Mouse (Mus musculus) cerebellum, adult 9-10 months (tissue): ENCODE measurements around the gene Ffar4.

Experiments
- DNase-seq: peaks from one replicate; pipeline ENCODE4 v3.0.0; 2022

The Ffar4 gene

DNA sequence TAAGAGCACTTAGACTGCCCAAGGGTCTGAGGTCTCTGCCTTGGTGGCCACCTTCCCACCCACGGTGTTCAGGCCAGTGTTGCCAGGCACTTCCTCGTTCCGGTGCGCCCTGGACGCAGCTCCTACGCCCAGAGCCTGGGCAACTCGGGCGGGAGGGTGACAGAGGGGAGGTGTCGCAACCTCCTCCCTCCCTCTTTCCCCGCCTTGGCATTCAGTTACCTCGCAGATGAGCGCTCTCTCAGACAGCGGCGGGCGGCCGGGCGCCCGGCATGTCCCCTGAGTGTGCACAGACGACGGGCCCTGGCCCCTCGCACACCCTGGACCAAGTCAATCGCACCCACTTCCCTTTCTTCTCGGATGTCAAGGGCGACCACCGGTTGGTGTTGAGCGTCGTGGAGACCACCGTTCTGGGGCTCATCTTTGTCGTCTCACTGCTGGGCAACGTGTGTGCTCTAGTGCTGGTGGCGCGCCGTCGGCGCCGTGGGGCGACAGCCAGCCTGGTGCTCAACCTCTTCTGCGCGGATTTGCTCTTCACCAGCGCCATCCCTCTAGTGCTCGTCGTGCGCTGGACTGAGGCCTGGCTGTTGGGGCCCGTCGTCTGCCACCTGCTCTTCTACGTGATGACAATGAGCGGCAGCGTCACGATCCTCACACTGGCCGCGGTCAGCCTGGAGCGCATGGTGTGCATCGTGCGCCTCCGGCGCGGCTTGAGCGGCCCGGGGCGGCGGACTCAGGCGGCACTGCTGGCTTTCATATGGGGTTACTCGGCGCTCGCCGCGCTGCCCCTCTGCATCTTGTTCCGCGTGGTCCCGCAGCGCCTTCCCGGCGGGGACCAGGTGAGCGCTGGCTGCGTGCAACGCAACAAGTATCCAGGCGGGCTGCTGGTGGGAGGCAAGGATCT lies at the start of gene Ffar4:
Ffar4 (plus strand) TSS at position 214 of the 901 bp plus-strand sequence.
- no peak for DNase-seq

DNA sequence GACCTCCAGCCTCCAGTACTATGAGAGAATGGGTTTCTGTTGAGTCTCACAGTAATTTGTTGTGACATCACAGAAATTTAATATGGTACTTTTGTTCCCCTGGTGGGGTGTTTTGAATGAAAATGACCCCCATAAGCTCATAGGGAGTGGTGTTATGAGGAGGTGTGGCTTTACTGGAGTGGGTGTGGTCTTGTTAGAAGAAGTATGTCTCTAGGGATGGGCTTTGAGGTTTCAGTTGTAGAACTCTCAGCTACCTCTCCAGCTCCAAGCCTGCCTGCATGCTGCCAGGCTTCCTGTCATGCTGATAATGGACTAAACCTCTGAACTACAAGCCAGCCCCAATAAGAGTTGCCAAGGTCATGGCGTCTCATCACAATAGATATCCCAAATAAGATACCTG lies 47.2 kb upstream of the Ffar4 start:
- no peak for DNase-seq

DNA sequence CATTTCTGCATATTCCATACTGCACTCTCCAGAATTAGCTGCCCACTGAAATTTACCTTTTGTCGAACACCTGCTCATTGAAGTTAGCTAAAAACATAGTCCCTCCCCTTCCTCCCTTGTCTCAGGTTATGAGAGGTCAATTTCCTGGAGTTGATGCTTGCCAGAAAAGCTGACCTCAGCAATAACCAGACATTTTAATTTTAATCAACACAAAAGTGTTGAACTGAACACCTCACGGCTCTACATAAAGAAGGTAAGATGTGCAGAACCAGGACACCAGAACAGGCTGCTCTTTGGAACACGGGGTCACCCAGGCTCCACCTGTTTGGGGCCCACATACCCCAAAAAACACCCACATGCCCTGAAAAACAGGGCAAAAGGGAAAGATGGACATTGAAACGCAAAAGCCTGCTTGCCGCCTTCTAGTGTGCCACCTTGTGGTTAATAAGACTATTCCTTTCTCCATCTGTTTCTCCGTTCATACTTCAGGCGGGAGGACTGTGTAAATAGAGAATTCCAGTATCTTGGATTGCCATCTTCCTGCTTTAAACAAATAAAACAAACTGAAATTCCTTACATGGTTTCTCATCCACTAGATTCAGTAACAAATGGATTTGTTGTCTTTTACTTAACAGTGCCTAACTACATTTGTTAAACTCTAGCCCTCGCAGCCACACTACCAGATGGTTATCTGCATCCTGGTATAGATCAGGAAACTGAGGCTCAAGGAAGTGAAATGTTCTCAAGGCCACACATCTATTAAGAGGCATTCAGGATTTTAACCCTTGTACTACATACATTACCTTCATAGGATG lies 43.4 kb upstream of the Ffar4 start:
- DNase-seq = peak; percentile 65

DNA sequence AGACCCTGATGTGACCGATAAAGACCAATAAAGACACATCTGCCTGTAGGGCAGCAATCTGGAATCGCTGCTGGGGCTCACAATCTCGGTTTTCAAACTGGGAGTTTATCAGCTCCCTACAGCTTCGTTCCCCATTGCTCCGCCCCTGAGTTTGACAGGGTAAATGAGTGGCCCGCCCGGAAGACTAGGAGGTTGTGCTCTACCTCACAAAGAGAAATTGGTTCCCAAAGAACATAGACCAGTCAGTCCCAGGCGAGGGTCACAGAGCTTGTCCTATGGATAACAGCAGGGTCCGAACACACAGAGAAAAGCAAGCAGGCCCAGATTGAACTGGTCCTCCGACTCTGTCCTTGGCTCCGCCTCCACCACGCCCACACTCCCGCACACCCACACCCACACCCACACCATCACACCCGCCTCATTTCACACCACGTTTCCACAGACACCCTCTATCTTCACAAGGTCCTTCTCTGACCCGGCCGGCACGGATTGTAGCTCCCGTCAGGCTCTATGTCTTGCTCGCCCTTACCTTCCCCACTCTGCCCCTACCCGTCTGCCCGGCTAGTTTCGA lies 42.6 kb upstream of the Ffar4 start:
- peak; percentile 85 for DNase-seq

DNA sequence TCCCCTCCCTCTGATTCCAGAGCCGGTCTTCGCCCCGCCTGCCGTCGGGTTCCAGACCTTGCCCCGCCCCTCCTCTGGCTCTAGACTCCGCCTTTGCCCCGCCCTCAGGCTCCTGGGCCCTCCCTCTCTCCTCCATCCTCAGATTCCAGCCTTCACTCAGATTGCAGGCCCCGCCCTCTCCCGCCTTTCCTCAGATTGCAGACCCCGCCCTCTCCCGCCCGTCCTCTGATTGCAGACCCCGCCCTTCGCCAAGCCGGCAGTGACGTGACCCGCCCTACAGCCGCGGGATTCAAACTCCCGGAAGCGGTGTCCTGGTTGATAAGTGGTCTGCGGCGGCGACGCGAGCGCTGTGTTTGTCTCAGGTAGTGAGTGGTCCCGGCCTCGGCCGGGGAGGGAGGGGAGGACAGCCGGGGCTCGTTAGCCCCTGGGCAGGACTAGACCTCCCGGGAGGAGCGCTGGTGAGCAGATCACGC lies 42.1 kb upstream of the Ffar4 start, which contains the start of gene Cep55:
Cep55 (plus strand) TSS at position 292 of the 473 bp plus-strand sequence.
- peak; percentile 96 for DNase-seq

DNA sequence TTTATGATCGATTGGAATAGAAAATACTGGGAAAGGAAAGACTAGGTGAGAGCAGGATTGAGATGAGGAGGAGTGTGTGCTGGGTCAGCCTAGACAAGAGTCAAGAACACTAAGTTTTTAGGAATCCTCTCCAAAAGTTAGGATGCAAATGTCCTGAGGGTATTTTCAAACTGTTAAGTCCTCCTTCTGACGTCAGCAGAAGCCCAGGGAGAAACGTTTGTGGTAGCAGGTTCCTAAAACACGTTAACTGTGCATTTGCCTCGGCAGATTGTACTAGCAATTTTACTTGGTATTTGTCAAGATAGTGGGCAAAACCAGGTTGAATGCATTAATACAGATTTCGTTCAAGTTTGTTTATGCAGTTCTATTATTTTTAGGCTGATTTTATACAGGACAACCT lies 41.1 kb upstream of the Ffar4 start:
- DNase-seq = no peak

DNA sequence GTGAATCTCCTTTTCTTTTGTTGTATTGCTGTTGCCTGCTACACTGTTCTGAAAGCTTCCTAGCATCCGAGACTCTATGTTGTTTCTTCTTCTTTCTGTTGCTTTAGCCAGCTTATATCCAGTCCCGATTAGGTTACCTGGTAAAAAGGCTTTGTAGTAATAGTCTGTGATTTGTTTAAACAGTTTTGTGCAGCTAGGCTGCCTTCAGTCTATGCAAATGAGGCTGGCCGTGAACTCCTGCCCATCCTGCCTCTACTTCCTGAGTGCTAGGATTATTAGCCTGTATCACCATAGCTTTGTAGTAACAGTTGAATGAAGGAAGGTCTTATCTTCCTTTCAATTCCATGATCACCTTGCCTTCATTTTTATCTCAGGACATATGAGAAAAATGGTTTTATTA lies 40.6 kb upstream of the Ffar4 start:
- DNase-seq = no peak

DNA sequence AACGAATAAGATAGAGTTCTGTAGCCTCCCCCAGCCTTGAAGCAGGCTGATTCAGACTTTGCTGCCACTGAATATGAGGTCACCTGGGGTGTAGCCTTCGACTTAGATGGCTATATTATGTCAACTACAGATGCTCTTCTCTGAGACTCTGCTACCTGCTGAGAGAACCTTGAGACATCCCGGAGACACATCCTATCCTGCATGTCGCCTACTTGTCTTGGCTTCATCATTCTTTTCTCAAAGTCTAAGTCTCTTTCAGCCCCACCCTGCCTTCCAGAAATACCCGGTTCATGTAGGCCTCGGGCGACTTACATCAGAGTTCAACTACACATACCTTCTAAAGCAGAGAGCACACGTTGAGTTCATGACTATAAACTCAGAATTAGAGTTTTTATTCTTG lies 39.9 kb upstream of the Ffar4 start:
- peak; percentile 8 for DNase-seq

DNA sequence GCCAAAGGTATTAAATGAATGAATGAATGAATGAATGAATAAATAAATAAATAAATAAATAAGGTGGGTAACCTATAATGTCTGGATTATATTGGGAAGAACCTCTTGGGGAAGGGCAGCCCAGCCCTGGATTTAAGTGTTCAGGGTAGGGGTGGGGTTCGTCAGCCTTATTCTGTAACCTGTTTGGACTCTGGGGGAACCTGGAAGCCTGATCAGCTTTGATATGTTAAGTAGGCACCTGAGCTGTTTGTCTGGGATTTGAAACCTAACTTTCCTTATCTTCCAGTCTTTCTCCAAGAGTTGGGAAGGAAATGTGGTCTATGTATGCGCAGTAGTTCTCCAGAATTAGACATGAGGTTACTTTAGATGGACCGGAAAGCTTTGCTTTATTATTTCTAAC lies 33.7 kb upstream of the Ffar4 start:
- no peak for DNase-seq

DNA sequence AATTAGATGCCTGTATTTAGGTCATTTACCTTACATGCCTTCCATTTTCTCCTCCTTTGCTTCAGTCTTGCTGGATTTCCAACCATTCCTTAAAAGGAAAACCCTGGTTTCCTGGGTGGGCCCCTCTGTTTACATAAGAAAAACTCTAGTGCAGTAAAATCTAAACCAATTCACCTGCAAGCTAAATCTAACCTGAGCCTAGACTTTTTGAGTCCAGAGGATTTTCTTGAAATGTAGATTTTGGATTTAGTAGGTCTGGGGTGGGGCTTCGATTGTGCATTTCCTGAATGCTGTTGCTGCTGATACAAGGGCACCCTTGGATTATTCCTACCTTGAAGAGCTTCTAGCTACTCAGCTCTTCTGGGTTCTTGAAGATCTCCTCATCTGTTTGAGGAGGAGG lies 32.8 kb upstream of the Ffar4 start:
- no peak for DNase-seq

DNA sequence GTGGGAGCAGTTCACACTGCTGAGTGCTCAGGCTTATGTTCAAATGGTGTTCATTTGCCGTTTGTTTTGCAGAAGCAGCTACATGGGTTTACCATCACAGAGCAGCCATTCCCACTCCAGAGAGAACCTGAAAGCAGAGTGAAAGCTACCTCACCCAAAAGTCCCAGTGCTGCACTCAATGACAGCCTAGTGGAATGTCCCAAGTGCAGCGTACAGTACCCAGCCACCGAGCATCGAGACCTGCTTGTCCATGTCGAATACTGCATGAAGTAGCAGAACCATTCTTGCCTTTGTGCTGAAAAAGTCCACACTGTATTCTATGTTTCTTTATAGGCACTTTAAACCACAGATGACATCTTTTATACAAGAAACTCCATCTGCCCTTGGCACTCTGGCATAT lies 23.6 kb upstream of the Ffar4 start:
- no peak for DNase-seq

DNA sequence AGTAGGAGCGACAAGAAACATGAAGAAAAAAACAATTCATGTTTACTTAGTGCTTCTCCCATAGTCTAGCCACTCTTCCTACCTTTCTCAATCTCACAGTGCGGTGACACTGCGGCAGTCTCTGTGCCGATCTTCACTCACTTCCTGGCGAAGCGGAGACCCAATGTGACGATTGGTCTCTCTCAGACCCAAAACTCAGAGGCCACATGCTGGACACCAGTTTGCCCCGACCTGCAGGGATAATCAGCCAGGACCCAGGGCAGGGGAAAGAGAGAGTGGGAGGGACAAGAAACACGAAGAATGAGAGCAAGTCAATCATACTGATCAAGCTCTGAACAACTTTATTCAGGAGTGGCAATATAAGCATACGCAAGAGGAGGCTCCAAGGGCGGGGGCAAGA lies 21.8 kb upstream of the Ffar4 start:
- DNase-seq = no peak

DNA sequence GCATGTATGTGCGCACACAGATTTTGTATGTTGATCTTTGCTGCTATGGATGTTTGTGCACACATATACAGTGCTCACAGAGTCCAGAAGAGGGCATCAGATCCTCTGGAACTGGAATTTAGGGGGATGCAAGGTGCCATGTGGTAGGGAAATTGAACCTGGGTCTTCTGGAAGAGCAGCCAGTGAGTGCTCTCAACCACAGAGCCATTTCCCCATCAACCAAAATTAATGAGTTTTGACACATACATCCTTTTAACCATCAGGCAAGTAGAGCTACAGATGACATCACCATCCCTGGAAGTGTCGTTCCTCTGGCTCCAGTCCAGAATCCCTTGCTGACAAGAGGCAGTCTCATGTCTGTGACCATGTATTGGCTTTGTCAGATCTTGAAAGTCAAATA lies 20.6 kb upstream of the Ffar4 start:
- no peak for DNase-seq

DNA sequence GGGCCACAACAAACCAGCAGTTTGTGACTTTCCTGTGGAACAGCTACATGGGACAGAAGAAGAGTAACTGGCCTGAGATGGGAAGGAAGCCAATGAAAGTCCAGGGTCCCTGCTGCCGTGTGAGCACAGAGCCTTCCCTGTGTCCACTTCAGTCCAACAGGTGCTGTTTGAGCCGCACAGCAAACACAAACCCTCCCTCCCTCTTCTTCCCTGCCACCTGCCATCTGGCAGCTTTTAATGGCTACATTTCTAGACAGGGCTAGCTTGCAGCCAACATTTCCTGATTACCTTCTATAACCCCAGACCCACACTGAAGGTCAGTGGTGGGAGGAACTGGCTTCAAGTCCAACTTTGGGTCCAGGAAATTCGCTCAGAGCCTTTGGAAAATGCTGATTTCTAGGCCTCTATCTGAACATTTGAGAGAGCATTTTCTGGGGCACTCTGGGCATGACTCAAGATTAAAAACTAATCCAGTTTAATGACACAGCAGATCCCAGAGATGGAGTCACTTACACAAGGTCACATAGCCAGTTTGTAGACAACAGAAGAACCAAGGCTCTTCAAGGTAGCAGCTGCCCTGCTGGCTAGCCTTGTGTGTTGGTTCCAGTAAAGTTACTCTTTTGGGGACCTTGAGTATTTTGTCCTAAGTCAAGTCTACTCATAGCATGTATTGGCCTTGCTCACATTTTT lies 18.9 kb upstream of the Ffar4 start:
- peak; percentile 8 for DNase-seq

DNA sequence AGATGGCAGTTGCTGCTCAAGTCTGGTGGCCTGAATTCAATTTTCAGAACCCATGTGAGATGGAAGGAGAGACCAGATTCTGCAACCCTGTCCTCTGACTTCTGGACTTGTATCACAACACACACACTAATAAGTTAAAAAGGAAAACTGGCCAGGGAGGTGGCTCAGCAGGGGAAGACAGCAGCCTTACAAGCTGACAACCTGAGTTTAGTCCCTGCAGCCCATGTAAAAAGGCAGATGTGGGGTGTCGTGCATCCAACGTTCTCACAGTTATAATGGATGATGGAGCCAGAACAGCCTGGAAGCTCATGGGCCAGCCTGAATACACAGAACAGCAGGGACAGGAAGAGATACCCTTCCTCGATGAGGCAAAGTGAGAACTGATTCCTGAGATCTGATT lies 15.5 kb upstream of the Ffar4 start:
- no peak for DNase-seq

DNA sequence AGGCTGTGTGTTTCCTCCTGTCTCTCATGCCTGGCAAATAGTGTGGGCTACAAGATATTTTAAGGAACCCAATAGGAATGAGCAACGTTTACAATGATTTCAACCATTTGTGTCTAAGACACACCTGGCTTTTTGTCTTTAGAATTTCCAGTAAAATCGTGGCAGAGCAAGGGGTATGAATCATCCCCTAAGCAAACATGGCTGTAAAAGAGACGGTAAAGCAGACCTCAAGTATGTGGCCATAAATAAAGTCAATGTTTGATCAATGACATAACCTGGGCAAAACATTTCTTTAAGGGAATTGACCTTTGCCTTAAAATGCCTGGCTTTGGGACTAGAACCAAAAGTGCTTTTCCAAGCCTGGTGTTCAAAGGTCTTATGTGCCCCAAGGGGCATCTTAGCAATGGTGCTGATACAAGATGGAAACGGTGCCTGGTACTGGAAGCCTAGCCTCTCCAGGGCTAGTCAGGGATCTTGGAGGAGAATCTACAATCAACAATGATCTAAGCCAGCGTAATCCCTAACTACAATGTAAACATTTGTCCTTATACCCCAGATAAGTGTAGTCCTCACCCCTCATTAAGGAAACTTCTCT lies 13.8 kb upstream of the Ffar4 start:
- no peak for DNase-seq

DNA sequence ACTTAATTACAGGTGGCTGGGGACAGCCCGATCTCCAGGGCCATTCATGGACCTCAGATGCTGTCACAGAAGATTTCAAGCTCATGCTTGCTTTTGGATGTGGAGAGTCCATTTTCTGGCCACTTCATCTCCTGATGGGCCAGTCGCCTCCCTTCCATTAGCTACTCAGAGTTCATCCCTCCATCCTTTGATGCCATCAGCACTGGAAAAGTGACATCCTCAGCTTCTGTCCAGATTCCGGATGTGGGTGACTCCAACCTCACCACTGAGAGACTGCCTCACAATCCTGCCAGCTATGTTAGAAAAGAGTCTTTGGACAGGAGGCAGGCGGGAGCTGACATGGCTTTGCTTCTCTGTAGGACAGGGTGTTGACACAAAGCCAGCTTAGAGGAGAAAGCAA lies 11.0 kb upstream of the Ffar4 start:
- no peak for DNase-seq

DNA sequence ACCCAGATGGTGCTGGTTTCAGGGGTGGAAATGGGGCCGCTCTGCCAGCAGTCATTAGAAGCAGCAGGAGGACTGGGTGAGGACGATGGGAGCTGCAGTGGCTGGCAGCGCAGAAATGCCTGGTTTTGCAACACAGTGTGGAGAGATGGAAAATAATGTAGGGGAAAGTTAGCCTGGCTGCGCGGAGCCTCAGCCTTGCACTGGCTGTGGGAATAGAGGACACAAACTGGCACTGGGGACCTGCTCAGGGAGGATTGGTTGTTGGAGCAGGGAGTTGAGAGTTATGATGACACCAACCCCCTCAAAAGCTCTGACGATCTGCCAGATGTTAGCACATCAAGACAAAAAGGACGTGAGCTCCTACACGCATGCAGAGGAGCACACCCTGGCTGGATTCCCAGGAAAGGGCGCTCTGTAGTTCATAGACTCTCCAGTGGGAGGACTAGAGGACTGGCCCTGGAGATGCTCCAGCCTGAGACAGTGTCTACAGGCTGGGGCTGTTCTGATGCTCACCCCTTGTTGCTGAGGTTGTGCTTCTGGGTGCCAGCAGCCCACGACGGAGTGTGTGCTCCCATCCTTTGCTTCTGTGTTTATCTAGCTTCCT lies 9.8 kb upstream of the Ffar4 start:
- DNase-seq = no peak

DNA sequence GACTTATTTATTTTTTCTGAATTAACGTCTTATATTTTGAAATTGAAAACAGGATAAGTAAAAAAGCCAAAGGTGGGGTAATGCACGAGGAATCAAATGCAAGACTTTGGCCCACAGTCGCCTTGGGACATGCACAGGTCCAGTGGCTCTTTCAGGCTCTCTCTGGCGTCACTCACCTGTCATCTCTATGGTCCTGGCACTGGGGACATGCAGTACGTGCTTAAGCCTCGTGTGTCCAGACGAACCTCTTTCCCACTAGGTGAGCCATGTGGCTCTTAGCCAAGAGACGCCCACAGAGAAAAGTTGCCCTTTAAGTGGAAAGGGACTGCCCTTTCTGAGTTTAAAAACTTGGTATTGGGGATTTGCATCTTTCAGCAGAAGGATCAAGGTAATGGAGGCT lies 7.5 kb upstream of the Ffar4 start:
- no peak for DNase-seq

DNA sequence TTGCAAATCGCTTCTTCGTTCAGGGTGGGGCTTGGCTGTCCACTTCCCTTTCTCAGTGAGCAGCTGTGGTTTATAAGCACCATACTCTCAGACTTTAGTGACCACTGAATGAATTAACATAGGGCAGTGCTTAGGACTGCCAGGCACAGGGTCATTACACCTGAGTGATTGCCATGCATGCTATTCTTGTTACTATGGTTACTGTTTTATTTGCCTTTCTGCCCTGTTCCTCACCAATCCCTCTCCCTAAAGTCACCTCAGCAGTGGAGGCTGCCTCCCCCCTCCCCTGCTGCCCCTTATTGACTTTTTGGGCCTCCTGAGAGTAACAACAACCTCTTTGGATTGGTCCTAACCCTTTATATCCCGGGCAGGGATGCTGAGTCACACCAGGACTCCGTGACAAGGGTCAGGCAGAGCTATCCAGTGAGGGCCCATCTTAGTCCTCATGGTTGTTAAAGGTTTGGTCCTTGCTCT lies 5.3 kb upstream of the Ffar4 start:
- DNase-seq = no peak

DNA sequence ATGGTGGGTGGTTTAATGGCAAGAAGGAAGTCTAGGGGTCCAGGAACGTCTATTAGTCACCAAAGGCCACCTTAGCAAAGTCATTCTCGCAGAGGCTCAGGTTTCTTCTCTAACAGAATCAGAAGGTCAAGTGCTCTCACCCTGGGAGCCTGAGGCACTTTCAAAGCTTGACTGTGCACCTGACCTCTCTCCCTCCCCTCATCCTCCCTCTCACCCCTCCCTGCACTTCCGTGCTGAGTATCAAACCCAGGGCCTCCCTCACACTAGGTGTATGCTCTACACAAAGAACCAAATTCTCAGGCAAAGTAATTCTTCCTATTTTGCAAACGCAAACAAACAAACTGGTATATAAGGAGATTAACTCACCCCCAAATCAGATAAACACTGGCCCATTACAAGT lies 640 bp upstream of the Ffar4 start:
- no peak for DNase-seq

DNA sequence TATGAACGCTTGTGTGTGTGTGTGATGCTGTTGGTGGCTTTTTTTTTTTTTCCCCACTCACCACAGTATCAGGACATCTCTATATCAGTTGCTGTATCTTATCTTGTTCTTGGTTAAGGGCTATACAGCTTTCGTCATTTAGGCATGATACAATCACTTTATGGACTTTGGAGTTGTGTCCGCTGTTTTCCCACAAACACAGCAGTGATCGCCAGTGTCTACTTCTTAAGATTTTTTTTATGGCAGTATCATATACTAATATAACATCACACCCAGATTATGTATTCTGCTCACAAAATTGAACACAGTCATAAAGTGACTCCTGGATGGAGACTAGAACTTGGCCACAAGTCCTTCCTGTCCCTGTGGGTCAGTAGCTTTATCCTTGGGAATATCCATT lies 11.0 kb downstream of the Ffar4 start:
- DNase-seq = no peak
